Mouse (Mus musculus) bone marrow macrophage, adult 2 months (primary cell): Measurements from ENCODE around the gene Cp. TPM values are rescaled to one million over a fixed set of nuclear protein-coding genes. Genes with fewer than 3 reads are reported as not detected.
"Not testable (repeated sequence)": the region's sequence is repeated elsewhere in the genome, so short reads cannot be mapped to it uniquely, and the experiment has no call there.

Source experiments
- H3K27ac ChIP-seq: 2 replicates; pipeline ENCODE4 v1.5.1; 2012; ENCODE audit warnings: low read depth, low read length; ENCODE audit not compliant: insufficient read depth
- H3K4me1 ChIP-seq: 2 replicates; pipeline ENCODE4 v1.6.1; 2012; ENCODE audit warnings: low read length; ENCODE audit not compliant: control insufficient read depth, insufficient read depth
- H3K4me3 ChIP-seq: 2 replicates; pipeline ENCODE4 v1.5.1; 2012; ENCODE audit warnings: mild to moderate bottlenecking, low read length, moderate library complexity; ENCODE audit not compliant: insufficient read depth
- CTCF ChIP-seq: IDR thresholded peaks from 2 replicates; pipeline ENCODE4 v1.5.1; 2012; ENCODE audit warnings: low read depth, mild to moderate bottlenecking, low read length, moderate library complexity
- POLR2A ChIP-seq: IDR thresholded peaks from 2 replicates; pipeline ENCODE4 v1.6.1; 2012; ENCODE audit warnings: mild to moderate bottlenecking, low read depth, low read length, borderline replicate concordance
- polyA plus RNA-seq: library from polyadenylated mRNA; stranded (reverse); fragments of >200 nt; gene quantifications from 2 replicates; pipeline ENCODE4 v1.2.4, GENCODE M21; 2012; ENCODE audit not compliant: missing spikeins, insufficient read depth, insufficient read length

The Cp gene
- polyA plus RNA-seq, 1 experiment, result 33.5 TPM

DNA sequence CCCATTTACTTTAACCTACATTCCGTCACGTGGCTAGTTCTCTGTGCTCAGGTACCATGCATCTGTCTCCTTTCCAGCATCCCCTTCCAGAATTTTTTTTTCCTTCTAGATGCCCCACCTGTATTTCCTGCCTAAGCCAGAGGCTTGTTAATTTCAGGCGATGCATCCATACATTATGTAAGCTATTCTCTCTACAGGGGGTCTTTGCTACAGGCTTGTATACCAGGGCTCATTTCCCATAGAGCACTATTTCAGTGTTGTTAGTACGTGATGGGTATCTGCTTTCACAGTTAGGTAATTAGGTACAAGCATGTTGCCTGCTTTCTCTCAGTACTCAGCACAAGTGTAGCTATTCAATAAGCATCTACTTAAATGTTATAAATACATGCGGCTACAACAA is 70.9 kb downstream of the Cp start:
- Histone ChIP-seq H3K27ac (peak overlapping the region; percentile 100), H3K4me1 (peaks cover 43% of the 10 kb centered on the region), H3K4me3 (no peak overlapping the region)
- no peak for TF ChIP-seq CTCF
- no peak for TF ChIP-seq POLR2A

DNA sequence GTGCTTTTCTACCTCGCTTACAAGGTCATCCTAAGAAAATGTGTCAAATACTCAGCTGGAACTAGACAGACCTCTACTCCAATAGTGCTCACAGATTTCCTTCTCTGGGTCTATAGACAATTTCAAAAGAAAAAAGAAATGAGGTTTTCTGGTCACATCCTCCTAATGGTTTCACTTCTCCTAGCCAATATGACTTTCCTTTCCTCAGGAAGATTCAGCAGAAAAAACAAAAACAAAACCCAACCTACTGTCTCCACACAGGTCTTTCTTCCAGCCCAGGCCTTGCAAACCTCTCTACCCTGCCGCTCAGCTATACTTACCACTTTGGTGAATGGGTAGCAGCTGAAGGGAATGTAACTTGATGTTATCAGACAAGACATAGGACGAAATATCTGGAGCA is 71.8 kb downstream of the Cp start:
- H3K4me1 ChIP-seq, result peaks cover 48% of the 10 kb centered on the region
- no peak for TF ChIP-seq POLR2A
- TF ChIP-seq CTCF, result no peak
- H3K4me3 ChIP-seq, result no peak overlapping the region
- peak overlapping the region; percentile 100 for H3K27ac ChIP-seq

DNA sequence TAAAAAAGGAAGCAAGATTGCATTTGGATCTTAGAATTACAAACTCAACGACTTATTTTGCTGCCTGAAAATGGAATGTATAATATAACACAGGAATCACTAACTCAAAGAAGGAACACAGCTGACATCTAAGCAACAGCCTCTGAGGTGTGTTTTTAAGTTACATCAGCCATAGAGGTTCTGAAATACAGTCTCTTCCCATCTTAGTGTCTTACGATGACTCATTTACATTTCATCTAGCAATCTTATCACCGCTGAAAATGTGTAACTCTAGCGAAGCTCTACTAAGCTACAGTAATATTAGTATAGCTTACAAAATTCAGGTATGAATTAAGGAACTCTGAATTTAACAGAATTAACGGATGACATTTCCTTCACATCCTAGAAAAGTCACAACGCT is 74.0 kb downstream of the Cp start:
- H3K4me1 ChIP-seq, result peaks cover 41% of the 10 kb centered on the region
- TF ChIP-seq CTCF, result no peak
- no peak for TF ChIP-seq POLR2A
- H3K27ac ChIP-seq, result no peak overlapping the region
- no peak overlapping the region for H3K4me3 ChIP-seq

DNA sequence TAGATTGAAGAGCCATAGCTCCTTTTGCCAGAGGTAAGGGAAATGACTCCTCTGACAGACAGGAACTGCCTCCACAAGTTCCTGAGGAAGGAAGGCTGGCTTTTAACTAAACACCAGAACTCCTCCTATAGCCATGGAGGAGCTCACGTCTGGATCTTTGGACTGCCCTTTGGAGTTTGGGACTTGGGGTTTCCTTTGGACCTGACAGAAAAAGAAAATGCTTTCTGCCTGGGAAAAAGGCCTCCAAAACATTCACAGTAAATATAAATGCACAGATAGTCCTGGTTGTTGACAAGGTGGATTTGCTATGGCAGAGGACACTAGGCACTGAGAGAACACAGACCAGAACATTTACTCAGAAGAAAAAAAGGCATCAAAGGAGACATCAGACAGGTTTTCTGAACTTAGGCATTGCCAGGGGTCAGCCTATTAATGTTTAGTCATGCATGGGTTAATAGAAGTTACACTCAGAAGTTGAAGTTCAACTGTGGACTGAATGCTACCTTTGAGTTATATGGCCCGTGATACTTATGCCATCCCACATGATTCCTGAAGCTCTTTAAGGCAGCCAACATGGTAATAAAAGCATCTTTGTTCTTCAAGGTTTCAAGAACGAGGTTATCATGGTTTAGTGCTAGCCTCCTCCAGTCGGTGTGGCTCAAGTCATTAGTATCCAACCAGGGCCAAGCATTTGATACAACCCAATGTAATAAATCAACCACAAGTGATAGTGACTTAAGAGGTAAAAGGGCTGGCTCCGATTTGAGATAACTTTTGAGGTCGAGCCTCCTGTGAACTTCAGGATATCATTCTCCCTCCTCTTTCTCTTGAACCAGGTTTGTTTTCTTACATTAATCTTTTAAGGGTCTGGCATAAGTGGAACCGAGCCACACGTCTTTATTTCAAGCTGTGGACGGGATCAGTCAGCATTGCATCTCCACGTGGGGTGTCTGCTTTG is 77.2 kb downstream of the Cp start:
- peak overlapping the region; percentile 94 for H3K4me3 ChIP-seq
- peak overlapping the region; percentile 75 for H3K27ac ChIP-seq
- peaks cover 20% of the 10 kb centered on the region for H3K4me1 ChIP-seq
- no peak for TF ChIP-seq POLR2A
- TF ChIP-seq CTCF, result no peak

DNA sequence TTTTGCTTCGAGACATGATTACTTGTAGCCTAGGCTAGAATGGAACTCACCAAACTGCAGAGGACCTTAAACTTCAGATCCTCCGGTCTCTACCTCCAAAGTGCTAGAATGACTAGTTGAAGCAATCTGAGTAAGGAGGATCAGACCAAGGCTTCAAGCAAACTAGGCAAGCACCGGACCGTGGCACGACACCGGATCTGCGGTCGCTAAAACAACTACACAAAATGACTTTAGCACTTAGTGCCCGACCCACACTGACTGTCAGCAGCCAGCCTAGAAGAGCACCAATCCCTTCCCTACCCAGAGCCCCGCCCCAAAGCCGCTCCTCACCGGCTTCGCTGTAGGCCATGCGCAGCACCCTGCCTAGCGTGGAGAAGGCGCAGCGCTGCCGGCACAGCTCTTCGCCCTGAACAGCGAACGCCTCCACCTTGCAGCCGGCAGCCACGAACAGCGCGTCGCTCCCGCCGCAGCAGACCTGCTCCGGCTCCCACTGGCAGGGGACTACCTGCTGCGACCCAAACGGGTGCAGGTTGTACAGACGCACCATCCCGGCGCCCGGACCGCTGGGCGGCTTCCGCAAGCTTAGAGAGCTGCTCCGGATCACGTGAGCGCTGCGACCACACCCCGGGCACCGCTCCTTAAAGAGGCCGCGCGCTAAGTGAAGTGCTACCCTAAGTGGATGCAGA is 78.0 kb downstream of the Cp start, which contains the start of gene Hps3:
Hps3 (minus strand) TSS at position 597 of the 686 bp plus-strand sequence.
- peak within 1 kb of the TSS; percentile 75 for H3K27ac ChIP-seq
- peak within 1 kb of the TSS; percentile 94 for H3K4me3 ChIP-seq
- peaks cover 15% of the 10 kb centered on the region for H3K4me1 ChIP-seq
- TF ChIP-seq CTCF (no peak), POLR2A (no peak)

- peaks cover 9% of the 10 kb centered on the region for H3K4me1 ChIP-seq
Measured at GRCm38 (mm10) chr3:20036069-20036468, 79.2 kb downstream of the Cp start.

DNA sequence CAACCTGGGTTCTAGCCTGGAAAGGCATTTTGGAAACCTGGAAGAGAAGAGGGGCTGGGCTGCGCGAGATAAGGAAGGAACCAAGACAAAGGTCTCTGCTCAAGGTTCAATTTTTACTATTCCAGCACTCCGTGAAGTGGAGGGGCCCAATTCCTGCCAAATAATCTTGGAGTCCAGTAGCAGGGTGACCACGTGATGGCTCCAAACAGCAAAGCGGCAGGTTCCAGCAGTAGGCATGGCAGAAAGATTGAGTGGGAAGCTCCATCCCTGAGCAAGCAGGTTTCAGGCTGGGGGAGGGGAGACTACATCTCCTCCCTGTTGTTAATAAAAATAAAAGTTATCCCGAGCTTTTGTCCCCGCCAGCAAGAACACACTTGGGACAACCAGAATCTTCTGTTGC is 84.6 kb downstream of the Cp start:
- H3K4me1 ChIP-seq, H3K4me3 ChIP-seq, H3K27ac ChIP-seq: not testable (repeated sequence)

More at GRCm38 (mm10) chr3:20036069-20036468, 79.2 kb downstream of the Cp start:
- Histone ChIP-seq H3K4me3 (no peak overlapping the region), H3K27ac (no peak overlapping the region)
- TF ChIP-seq CTCF, result no peak
- no peak for TF ChIP-seq POLR2A

GRCm38 (mm10) chr3:20044736-20045135 is 87.9 kb downstream of the Cp start:
- H3K27ac ChIP-seq, H3K4me1 ChIP-seq, H3K4me3 ChIP-seq: not testable (repeated sequence)

- TF ChIP-seq CTCF, result no peak
- no peak for TF ChIP-seq POLR2A
- H3K4me1 ChIP-seq, result peaks cover 10% of the 10 kb centered on the region
- H3K4me3 ChIP-seq, result peak within 1 kb of the TSS; percentile 100
- peak within 1 kb of the TSS; percentile 30; the same call in 1 of the 2 replicates for H3K27ac ChIP-seq
Measured at GRCm38 (mm10) chr3:20057306-20058196, 100.7 kb downstream of the Cp start, which contains the start of gene Hltf. Hltf (plus strand) TSS chr3:20057811.

- Histone ChIP-seq H3K4me1 (peaks cover 4% of the 10 kb centered on the region; the same call in 1 of the 2 replicates), H3K4me3 (peak overlapping the region; percentile 100), H3K27ac (0 out of 2 replicates have a peak overlapping the region, but pooled peaks have one; percentile 30)
- TF ChIP-seq CTCF (no peak), POLR2A (no peak)
Measured at GRCm38 (mm10) chr3:20058197-20058541, 101.3 kb downstream of the Cp start.

Other genes with a start within 250 kb of the Cp start
- 57.8 and 69.4 TPM in 2 replicates for gene Hps3, start 78.3 kb downstream of the Cp start, polyA plus RNA-seq
- 43.6 and 47.7 TPM in 2 replicates for gene Hltf, start 100.8 kb downstream of the Cp start, polyA plus RNA-seq
- gene Gyg, start 198.3 kb downstream of the Cp start, polyA plus RNA-seq, result 171 and 172 TPM in 2 replicates